Mouse (Mus musculus) bone marrow macrophage, adult 2 months (primary cell): Measurements from ENCODE around the gene Nodal.

Source experiments
- CTCF ChIP-seq: IDR thresholded peaks from 2 replicates; pipeline ENCODE4 v1.5.1; 2012; ENCODE audit warnings: low read depth, mild to moderate bottlenecking, low read length, moderate library complexity
- POLR2A ChIP-seq: IDR thresholded peaks from 2 replicates; pipeline ENCODE4 v1.6.1; 2012; ENCODE audit warnings: mild to moderate bottlenecking, low read depth, low read length, borderline replicate concordance

GRCm38 (mm10) chr10:61374771-61375481 is 42.8 kb upstream of the Nodal start:
- TF ChIP-seq CTCF = no peak
- no peak for TF ChIP-seq POLR2A
